Mouse (Mus musculus) thymus, adult 2 months (tissue): Measurements from ENCODE around the gene Pdia5. TPM values are rescaled to one million over a fixed set of nuclear protein-coding genes. Genes with fewer than 3 reads are reported as not detected.
A peak's percentile ranks its signal among the peaks of the same experiment; 100 is the strongest.

Experiments used
- DNase-seq: peaks from one replicate; pipeline ENCODE4 v3.0.0; 2021
- H3K27ac ChIP-seq: fragments of 200-500 bp; 2 replicates; pipeline ENCODE4 v1.5.1; 2012; ENCODE audit warnings: low read length, control low read depth; ENCODE audit not compliant: control insufficient read depth, insufficient read depth
- H3K27me3 ChIP-seq: fragments of 200-500 bp; 2 replicates; pipeline ENCODE4 v1.6.1; 2012; ENCODE audit warnings: mild to moderate bottlenecking, low read length, moderate library complexity, mixed read lengths; ENCODE audit not compliant: control insufficient read depth, insufficient read depth
- H3K36me3 ChIP-seq: fragments of 200-500 bp; 2 replicates; pipeline ENCODE4 v1.6.1; 2012; ENCODE audit warnings: mild to moderate bottlenecking, low read length, moderate library complexity; ENCODE audit not compliant: control insufficient read depth, insufficient read depth
- H3K4me1 ChIP-seq: fragments of 200-500 bp; replicated peaks from 2 replicates; pipeline ENCODE4 v1.6.1; 2012; ENCODE audit warnings: low read length; ENCODE audit not compliant: control insufficient read depth, insufficient read depth
- H3K4me3 ChIP-seq: fragments of 200-500 bp; 2 replicates; pipeline ENCODE4 v1.5.1; 2012; ENCODE audit warnings: mild to moderate bottlenecking, low read length, control low read depth, moderate library complexity; ENCODE audit not compliant: control insufficient read depth, insufficient read depth
- CTCF ChIP-seq: fragments of 200-500 bp; IDR thresholded peaks from 2 replicates; pipeline ENCODE4 v1.5.1; 2012; ENCODE audit warnings: mild to moderate bottlenecking, control low read depth, low read length, moderate library complexity, borderline replicate concordance; ENCODE audit not compliant: control insufficient read depth, poor library complexity, insufficient read depth; ENCODE audit errors: extremely low read depth
- POLR2A ChIP-seq: fragments of 200-500 bp; IDR thresholded peaks from 2 replicates; pipeline ENCODE4 v1.6.1; 2012; ENCODE audit warnings: mild to moderate bottlenecking, low read length, control low read depth, moderate library complexity; ENCODE audit not compliant: control insufficient read depth, poor library complexity, insufficient read depth; ENCODE audit errors: extremely low read depth
- WGBS: fragments of 180-500 bp; shearing (Covaris S2); methylation state at CpG from one replicate; pipeline ENCODE4 v1.1.7; 2018; 5-methylcytosine and 5-hydroxymethylcytosine counted together
- polyA plus RNA-seq: library from polyadenylated mRNA; depleted of rRNA; stranded (reverse); fragments of >200 nt; gene quantifications from 2 replicates; pipeline ENCODE4 v1.2.3, GENCODE M21; 2012

Pdia5 gene
- polyA plus RNA-seq, 1 experiment = 2.2 TPM

DNA sequence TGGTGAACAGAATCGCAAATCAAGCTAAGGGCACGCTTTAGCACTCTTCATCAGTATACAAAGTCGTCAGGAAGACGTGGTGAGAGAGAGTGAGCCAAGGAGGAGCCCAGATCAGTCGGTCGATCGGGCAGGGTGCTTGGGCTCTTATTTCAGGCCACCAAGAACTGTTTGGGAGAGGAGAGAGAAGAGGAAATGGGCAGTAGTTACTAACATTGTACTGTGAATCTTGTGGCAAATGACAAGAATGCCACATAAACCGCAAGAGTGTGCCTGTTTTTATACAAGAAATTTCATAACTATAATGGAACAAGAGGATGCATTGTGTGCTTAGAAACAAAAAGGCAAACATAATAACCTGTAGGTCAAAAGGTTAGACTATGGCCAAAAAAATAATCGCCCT, 110.6 kb downstream of the Pdia5 start:
- TF ChIP-seq CTCF (no peak), POLR2A (no peak)
- no peaks in the 10 kb centered on the region for H3K4me1 ChIP-seq
- 73% methylated on average over 9 of the region's 9 CpGs for WGBS
- no peak overlapping the region for H3K27ac ChIP-seq
- no peak overlapping the region for H3K4me3 ChIP-seq
- no peaks in the 10 kb centered on the region; the same call in 1 of the 2 replicates for H3K27me3 ChIP-seq
- H3K36me3 ChIP-seq = no peaks in the 10 kb centered on the region
- DNase-seq = no peak

DNA sequence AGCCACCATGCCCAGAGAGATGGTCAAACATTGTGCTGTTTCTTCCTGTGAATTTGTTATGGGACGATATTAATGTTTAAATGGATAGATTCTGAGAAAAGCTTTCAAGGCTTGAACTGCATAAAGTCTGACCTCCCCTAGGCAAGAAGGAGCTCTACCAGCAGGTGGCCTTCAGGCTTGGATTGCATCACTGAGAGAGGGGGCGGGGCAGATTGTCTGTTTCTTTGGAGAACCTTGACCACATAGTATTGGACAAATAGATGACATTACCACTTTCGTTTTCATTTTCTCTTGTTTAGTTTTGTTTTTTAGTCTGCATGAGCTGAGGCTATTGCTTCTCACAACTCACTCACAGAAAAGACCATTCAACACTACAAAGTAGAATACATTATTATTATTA, 111.3 kb downstream of the Pdia5 start:
- WGBS = 82% methylated on average over 3 of the region's 3 CpGs
- Histone ChIP-seq H3K36me3 (no peaks in the 10 kb centered on the region), H3K27me3 (no peaks in the 10 kb centered on the region; the same call in 1 of the 2 replicates), H3K27ac (no peak overlapping the region), H3K4me1 (no peaks in the 10 kb centered on the region), H3K4me3 (no peak overlapping the region)
- no peak for TF ChIP-seq CTCF
- no peak for TF ChIP-seq POLR2A
- DNase-seq = no peak

DNA sequence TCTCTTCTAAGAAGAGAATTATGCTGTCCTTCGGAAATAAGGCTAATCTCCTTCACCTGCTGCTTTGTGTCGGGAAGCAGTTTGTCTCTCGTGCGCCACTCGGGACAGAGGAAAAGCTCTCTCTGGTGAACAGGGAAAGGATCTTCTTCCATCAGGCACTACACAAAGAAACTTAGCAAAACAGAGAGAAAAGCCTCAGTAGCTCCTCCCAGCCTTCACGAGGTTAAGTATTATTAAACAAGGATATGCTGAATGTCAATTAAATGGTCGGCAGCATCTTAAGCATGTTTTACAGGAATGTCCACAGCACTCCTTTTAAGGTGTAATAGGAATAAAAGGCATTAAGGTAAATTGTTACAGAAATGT, 126.6 kb downstream of the Pdia5 start:
- Histone ChIP-seq H3K4me1 (peaks cover 5% of the 10 kb centered on the region), H3K27ac (no peak overlapping the region), H3K4me3 (peak overlapping the region; percentile 30), H3K36me3 (no peaks in the 10 kb centered on the region), H3K27me3 (no peaks in the 10 kb centered on the region)
- under 1% methylated on average over 7 of the region's 7 CpGs for WGBS
- TF ChIP-seq POLR2A (no peak; the same call in 1 of the 2 replicates), CTCF (no peak)
- DNase-seq = no peak

DNA sequence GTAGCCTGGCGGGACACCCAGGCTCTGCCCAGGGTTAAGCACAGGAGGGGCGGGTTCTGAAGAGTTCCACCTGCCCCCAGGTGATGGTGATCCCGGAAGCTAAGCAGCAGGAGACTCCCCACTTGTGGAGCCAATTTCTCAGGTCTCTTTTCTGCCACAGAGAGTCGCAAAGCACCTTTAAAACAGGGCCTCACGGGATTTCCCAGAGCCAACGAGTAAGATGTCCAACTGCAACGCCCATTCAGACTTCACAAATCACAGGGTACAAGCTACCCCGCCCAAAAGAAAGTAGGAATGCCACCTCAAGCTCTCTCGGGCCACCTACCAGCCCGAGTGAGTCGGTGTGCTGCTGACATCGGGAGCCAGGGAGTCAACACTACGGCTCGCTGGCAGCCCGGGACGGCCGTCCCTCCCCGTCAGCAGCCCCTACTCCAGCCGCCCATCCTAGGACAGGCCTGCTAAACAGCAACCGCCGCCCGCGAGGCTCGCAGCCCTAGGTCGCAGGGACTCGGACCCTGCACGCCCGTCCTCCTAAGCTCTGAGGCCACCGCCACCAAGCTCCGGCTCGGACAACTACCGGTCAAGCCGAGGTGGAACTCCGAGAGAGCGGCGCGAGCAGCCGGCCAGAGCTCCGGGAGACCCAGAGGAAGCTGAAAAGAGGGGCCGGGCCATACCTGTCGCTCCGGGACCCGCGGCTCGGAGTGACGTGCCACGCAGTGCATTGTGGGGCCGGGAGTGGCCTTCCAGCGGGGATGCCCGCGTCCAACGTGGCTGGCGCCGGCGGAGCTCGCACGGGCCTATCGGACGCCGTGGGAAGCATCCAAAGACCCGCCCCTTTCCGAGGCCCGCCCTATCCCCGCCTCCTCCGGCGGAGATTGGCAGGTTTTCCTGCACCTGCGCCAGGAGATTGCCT, 127.3 kb downstream of the Pdia5 start, which contains the start of gene Sec22a:
TSS of gene Sec22a (minus strand) at position 769 of the 913 bp plus-strand sequence.
- Histone ChIP-seq H3K4me1 (peaks cover 5% of the 10 kb centered on the region), H3K36me3 (no peaks in the 10 kb centered on the region), H3K27me3 (no peaks in the 10 kb centered on the region), H3K27ac (no peak within 1 kb of the TSS), H3K4me3 (peak within 1 kb of the TSS; percentile 65)
- TF ChIP-seq CTCF (no peak), POLR2A (peak; percentile 58)
- 1% methylated on average over 67 of the region's 67 CpGs for WGBS
- peak; percentile 95 for DNase-seq

DNA sequence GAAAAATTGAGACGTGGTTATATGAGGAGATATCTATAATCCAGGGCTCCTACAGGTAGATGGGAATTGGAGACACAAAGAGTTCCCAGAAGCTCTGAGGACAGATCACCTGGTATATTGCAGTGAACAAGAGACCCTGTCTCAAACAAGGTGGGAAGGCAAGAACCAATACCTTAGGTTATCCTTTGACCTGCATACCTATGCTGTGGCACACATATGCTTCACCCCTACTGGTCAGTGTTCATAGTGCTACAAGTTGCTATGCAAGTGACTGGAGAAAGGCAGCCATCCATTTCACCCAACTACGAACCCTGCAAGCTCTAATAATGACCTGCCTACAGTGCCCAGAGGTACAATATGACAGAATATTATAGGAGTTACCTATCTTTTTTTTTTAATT, 128.5 kb downstream of the Pdia5 start:
- Histone ChIP-seq H3K27me3 (no peaks in the 10 kb centered on the region), H3K27ac (no peak overlapping the region), H3K4me3 (no peak overlapping the region), H3K36me3 (no peaks in the 10 kb centered on the region), H3K4me1 (peaks cover 5% of the 10 kb centered on the region)
- TF ChIP-seq CTCF (no peak), POLR2A (no peak)
- no peak for DNase-seq
- 98% methylated on average over 2 of the region's 2 CpGs for WGBS

DNA sequence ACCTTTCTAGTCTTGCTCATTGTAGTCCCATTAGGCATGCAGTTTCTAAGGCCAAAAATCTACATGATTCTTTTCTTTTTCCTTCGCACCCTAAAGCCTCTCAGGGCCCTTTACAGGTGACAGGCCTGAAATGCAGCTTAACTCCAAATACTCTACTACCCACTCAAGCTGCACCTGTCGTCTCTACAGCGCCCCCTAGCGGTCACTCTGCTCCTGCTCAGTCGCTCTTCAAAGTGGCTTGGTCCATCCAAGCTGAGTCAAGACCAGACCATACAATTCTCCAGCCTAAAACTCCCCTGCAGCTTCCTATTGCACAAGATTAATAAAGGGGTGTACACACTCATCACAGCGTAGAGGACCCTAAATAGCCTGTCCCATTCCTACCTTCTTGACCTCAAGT, 130.1 kb downstream of the Pdia5 start:
- Histone ChIP-seq H3K27me3 (no peaks in the 10 kb centered on the region), H3K36me3 (no peaks in the 10 kb centered on the region), H3K4me1 (peaks cover 5% of the 10 kb centered on the region), H3K4me3 (no peak overlapping the region), H3K27ac (no peak overlapping the region)
- 46% methylated on average over 6 of the region's 6 CpGs for WGBS
- no peak for TF ChIP-seq POLR2A
- peak; percentile 90; the same call in 1 of the 2 replicates for TF ChIP-seq CTCF
- peak; percentile 67 for DNase-seq
